Mouse (Mus musculus) kidney, postnatal 14 days (tissue): ENCODE measurements around the gene Dcaf15.

Experiments
- DNase-seq: peaks from one replicate; pipeline ENCODE4 v3.0.0; 2022; ENCODE audit warnings: mixed read lengths

Gene Dcaf15

DNA sequence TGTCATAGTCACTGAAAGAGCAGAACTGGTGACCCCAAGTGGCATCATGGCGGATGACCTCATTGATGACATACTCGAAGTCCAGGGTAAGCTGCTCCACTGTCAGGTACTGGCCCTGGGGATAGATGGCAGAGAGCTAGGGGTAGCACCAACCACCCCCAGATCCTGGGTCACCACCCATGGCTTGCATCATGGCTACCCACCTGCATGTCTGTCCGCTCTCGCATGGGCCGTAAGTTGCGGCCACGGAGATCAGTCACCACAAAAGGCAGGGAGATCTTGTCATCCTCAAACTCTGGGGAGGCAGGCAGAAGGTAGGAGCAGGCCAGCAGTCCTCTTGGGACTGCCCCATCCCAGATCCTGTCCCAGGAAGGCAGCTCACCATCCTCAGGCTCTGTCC, 6.2 kb downstream of the Dcaf15 start:
- DNase-seq = no peak

DNA sequence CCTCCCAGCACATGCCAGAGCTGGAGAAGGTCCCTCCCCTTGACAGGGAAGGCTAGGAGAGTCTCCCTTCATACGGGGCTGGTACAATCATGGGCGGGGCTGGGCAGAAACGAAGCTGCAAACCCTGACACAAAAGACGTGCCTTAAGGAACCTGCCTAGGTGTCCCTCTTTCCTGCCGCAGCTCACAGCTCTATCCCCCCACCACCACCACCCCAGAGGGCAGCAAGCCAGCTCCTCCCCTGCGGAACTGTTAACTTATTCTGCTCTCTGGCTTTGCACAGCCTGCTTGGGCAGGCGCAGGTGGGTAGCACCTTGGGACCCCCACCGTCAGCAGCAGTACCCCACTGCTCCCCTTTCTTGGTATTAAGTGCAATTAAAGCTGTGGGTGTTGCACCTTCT, 8.5 kb downstream of the Dcaf15 start:
- no peak for DNase-seq

DNA sequence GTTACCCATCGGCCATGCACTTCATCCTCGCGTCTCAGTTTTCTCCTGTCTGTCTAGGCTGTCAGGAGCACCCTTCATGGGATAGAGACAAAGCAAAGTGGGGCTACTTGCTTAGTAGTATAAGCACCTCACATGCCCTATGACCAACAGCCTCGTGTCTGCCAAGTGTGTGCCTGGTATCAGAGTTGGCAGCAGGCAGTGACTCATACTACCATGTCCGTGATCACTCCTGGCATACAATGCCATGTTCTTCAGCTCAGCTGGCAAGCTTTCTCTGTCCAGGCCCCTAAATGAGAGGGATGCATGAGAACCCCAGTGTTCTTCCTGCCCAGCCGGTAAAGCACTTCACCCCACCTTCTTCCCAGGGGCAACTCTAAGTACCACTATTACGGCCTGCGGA, 14.0 kb downstream of the Dcaf15 start:
- DNase-seq = no peak

DNA sequence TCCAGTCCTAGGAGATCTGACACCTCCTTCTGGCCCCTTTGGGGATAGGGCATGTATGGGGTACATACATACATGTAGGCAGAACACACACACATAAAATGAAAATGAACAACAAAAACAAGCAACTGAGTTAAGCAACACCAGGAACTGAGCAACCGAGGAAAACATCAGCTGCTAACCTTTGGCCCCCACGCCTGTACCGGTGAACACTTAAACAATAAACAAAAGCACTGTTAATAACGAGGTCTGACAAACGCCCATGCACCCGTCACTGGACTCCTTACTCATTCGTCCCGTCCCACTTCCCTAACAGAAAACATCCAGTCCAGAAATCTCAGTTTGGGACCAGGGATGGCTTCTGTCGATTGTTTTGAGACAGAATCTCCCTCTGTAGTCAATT, 15.3 kb downstream of the Dcaf15 start:
- DNase-seq = no peak

DNA sequence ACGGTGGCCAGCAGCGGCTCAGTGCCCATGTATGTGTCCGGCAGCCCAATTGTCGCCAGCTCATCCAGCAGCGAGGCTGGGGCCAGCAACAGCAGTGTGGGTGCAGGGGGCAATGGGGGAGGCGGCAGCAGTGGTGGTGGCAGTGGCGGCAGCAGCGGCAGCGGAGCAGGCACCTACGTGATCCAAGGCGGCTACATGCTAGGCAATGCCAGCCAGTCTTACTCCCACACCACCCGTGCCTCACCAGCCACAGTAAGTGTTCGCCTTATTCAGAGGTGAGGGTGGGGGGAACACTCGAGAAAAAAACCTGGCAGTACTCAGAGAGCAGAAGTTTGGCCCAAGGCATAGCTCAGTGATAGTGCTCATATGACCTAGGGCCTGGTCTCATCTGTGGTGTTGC, 16.7 kb downstream of the Dcaf15 start:
- DNase-seq = no peak

DNA sequence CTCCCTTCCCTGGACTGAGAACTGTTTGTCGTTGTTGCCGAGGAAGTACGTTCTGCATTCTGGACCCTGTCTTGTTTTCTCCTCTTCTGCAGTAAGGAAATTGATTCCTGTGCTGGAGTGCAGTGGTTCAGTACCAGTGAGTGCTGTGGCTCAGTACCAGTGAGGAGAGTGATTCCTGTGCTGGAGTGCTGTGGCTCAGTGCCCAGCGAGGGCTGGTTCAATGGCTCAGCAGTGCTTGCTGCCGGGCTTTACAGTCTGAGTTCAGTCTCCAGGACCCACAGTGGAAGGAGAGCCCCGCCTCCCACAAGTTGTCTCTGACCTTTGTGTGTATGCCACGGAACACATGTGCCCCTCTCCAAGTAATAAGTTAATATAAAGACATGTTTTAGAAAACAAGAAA, 17.4 kb downstream of the Dcaf15 start:
- DNase-seq = peak; percentile 44

DNA sequence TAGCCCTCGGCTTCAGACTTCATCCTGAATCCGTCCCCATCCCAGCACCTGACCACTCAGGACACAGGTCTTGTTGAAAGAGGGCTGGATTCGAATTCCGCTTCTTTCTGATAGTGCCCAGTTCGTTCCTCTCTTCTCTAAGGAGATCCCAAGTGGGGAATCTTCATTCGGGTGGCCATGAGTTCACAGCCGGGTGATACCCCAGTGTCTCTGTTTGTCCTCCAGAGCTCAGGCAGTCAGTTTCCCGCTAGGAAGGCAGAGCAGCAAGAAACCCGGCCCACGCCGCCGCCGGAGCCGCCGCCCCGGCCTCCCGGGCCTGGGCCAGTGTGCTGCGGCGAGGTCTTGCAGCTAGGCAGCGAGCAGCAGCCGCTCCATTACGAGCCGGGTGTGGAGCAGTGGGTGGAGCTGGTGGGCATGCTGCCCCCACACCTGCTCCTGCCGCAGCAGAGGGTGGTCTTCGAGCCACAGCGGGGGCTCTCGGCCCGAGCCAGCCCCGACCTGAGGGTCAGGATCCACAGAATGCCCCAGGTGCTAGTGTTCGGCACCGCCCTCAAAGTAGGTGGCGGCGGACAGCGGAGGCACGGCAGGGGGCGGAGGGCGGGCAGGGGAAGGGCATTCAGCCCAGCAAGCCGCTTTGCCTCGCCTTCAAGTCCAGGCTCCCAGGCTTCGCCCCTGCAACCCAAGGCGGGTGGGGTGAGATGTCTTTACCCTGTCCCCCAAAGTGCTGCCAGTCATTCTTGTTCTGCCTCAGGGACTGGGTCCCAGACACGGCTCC, 20.0 kb downstream of the Dcaf15 start:
- DNase-seq = peak; percentile 33

DNA sequence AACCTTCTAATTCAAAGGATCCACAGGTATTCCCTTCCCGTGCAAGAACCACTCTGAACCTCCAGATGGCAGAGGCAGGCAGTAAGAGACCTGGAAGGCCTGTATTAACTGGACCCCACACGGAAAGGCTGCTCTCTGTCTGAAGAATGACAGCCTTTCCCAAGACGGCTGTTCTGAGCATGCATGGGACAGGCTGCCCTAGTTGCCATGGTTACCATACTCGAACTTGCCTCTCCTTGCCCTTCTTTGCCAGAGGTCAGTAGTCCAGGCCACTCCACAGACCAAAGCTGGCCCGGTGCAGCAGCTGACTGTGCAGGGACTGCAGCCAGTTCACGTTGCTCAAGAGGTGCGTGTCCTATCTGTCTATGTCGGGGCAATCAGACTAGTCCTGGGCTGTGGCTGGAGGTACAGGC, 20.7 kb downstream of the Dcaf15 start:
- peak; percentile 82 for DNase-seq

DNA sequence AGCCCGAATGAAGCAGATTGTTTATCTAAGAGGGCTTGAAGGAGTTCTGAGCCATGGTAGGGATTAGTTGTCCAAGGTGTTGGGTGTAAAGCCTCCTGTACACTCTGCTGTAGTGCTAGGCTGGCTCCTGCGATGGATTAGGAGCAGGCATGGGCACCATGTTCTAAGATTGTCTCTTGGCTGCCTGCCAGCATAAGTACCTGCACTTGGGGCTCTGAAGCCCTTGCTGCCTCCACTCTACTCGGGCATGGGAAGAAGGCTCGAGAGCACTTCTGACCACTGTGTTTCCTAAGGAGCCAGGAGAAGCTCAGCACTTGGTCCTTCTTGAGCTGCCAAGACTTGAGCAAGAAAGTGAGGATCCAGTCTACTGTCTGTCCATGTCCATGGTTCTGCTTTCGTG, 25.4 kb downstream of the Dcaf15 start:
- DNase-seq = no peak

DNA sequence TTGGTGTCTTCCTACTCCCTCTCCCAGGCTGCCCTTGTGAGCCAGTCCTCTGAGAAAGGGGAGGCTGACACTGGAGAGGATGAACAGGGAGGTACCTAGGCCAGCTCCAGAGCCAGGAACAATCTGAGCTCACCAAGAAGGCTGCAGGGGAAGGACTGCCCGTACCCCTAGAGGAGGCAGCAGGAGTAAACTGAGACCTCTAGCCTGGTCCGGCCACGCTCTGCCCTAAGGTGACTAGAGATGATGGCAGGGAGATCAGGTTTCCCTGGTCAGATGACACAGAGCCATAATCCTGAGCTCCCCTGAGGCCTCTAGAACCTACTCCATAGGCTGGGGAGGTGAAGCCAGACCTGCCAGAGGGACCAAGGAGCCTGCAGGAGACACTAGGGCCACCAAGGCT, 27.7 kb downstream of the Dcaf15 start:
- no peak for DNase-seq

DNA sequence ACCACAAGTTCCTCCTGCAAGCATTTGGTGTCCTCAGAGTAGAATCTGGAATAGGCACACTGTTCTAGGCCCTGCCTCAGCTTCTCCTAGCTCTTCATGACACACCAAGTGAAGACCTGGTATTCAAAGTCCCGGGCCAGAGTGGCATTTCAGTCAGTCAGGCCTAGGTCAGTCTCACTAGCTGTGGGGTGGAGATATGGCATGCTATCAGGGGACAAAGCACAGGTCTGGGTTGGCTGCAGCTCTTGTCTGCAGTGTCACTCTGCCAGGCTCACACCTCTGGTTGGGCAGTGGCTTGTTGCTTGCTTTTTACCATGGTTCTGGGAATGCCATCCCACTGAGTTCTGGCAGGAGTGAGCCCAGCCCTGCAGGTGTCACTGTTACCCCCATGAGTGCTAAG, 28.2 kb downstream of the Dcaf15 start:
- no peak for DNase-seq

DNA sequence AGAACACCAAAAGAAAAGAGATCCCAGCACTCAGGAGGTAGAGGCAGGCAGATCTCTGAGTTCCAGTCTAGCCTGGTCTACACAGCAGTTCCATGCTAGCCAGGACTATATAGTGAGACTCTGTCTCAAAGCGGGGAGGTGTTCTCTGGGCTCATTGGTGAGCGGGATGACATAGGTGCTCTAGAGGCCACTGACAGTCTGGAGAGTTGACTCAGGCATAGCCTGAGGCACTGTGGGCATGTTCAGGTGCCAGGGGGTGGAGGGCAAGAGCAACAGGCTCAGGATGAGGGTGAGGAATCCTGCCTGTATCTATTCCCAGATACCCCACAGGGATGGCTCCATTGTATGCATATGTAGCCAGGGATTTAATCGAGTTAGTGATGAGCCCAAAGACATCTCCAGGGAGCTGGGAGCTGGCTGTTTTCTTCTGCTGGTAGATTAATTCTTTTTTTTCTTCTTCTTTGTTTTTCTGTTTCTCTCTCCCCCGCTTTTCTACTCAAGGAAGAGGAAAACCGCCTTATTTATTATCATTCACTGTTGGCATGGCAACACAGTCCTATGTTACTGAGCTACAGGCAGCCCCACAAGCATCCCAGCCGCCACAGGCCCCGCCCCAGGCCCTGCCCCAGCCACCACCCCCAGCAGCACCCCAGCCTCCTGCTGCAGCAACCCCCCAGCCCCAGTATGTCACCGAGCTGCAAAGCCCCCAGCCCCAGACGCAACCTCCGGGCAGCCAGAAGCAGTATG, 31.2 kb downstream of the Dcaf15 start:
- DNase-seq = no peak

DNA sequence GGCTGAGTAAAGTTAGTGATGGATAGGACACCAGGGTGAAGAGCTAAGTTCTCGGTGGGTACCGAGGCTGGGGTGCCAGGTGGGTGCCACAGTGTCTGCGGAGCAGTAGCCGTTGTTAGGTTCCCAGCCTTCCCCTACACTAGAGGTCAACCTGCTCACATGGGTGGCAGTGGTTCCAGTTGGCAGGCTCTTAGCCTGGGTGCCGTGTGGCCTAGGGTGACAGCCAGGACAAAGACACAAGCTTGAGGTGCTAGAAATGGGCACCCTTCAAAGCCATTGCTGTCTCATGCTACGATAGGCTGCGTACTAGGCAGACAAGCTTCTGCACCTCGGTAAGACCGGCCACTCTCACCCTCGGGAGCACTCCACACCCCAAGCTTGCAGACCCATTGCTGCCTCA, 32.2 kb downstream of the Dcaf15 start:
- DNase-seq = no peak

DNA sequence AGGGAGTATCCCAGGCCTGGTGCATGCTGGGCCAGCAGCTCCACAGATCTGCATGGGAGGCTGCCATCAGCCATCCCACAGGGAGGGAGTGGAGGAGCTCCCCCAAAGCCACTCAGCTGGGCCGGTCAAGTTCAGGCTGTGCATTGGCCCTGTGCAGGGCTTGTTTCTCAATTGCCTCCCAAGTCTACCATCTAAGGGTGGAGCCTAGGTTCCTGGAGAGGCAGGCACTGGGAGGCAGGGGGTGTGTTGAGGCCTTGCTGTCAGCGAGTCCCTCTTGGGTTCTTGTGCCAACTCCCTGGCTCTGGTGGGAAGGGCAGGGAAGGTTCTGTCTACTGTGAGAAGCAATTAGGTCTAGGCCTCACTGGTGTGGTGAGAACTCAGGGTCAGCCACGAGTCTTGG, 32.6 kb downstream of the Dcaf15 start:
- DNase-seq = no peak

DNA sequence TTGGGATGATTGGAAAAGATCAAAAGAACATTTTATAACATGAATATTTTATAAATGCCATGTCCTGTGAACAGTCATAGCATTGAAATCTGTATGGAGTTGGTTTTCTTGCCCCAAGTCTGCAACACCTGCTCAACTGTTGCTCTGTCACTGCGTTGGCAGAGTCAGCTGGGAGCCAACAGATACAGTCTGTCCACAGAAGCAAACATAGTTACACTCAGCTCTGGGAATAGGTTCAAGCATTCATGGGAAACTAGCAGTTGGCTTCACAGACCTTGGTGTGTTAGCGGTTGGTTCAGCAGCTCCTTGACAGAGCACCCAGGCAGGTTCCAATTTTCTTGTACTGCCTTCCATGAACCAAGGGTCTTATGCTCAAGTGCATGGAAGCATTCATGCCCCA, 33.9 kb downstream of the Dcaf15 start:
- DNase-seq = no peak

DNA sequence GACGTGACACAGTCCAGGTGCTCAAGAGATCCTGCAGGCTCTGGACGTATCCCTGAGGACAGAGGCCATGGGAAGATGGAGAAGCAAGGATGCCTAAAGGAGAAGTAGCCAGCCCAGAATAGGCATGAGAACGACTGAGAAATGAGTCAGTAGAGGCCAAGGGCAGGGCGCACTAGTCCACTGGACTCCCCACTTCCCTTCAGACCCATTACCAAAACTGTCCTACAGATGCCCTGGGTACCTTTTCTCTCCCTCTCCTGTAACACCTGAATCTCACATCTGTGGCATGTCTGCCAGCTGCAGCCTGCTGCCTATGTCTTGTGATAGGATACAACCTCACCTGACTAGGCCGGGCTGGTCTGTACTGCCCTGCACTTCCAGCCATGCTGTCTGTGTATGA, 34.3 kb downstream of the Dcaf15 start:
- DNase-seq = no peak

DNA sequence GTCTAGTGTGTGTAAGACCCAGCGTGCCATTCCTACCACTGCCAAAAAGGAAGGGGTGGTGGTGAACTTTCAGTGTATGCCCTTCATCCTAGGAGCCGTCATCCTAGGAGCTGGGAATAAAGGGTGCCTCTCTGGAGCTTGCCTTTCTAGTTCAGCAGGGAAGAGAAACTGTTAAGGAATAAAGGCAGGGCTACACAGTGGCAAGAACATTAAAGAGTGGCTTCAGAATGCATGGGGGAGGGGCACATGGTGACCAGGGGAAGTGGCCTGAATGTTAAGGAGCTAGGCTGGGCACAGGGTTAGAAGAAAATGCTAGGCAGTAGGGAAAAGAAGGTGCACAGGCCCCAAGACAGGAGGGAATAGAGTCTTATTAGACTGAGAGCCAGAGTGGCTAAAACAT, 34.8 kb downstream of the Dcaf15 start:
- no peak for DNase-seq

DNA sequence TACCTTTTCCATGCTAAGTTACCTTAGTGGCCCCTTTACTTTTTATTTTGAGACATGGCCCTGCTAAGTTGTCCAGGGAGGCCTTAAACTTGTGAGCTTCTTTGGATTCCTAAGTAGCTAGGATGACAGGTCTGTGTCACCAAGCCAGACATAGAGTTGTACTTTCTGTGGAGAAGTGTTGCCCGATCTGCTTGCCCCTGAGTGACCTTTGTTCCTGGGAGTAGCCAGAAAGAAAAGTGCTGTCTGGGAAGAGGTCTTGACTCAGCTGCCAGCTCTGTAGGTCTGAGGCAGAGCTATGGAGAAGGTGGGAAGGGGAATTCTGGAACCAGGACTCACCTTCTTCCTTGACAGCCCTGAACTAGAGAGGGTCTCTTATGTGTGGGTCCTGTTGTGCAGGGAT, 35.4 kb downstream of the Dcaf15 start:
- DNase-seq = peak; percentile 45

DNA sequence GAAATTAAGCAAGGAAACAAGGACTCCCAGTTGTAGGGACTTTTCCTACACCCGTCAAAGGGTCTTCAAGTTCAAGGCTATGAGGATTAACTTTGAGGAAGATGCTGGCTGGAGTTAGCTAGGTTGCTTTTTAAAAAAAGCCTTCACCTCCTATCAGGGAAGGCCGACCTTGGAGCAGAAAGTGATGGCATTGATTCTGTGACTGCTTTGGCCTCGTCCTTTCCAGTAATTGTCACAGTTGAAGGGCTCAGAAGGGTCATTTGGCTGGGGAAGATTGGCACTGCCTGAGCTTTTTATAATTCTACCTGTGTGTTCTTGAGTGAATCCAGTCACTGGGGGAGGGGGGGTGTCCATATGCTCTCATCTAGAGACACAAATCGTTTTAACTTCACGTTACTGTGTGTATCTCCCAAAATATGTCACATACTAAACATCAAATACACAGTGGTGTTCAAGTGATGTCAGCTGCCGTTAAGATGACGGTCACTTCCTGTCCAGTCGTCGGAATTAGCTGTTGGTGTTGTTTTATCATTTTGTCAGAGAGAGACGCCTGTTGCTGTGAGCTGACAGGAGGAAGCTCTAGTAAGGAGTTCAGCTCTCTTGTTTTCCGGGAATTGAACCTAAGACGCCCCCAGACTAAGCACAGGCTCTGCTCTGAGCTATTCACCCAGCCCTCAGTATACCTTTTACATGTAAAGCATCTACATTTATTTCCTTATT, 36.1 kb downstream of the Dcaf15 start:
- DNase-seq = no peak

DNA sequence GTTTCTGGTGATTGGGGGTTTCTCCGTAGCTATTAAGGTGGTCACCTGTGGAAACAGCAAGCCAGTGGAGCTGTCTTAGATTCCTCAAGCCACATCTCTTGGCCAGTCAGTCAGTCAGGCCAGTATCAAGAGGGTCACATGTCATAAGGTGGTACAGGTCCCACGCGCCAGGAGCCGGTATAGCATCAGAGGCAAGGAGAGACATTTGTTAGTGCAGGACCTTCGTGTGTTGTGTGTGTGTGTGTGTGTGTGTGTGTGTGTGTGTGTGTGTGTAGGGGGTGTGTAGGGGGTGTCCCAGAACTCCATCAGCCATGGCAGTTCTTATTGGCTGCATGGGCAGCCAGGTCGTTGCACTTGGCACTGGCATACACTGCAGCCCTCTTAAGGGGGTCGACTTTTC, 36.7 kb downstream of the Dcaf15 start:
- no peak for DNase-seq

DNA sequence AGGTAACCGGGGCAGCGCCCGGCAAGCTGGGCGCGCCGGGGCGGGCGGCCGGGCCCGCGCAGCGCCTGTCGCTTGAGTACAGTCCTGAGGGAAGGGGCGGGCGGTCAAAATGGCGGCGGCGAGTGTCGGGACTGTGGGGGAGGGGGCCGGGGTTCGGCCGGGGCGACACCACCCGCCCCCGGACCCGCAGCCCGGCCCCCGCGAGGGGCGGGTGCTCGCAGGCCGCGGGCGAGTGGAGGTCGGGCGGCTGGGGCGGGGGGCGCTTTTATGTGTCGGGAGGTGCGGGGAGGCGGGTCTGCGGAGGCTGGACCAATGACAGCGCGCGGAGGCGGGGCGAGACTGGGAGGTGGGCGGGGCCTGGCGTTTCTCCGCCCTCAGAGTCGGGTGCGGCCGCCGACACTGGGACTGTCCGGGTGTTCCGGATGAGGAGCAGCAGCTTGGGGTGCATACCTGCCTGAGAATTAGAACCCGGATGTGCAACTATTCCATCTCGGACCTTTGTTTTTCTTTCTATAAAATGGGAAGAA, 37.5 kb downstream of the Dcaf15 start:
- DNase-seq = peak; percentile 98

DNA sequence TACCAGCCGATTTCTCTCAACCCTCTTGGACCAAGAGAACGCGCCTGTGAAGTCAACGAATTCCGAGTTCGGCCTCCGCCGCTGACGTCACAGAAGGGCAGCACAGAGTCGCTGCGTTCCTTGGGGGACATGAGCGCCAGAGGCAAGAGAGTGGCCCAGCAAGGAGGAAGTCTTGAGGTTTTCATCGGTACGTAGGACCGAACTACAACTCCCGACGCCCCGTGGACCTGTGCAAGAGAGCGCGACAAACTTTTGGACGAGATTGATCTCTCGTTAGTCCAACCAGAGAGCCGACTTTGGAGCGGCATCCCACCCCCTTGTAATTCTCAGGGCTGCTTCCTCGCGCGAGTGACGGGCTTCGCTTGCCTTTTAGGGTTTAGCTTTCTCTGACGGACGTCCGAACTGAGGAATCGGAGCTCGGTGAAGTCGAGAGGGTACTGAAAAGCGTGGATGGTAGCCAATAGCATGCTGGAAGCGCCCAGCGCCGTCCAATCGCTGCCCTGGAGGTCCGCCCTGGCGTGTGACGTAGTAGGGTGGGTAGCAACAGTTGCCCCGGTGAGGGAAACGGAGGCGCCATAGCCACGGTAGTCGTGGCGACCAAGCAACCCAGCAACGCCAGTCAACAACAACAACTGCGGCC, 38.2 kb downstream of the Dcaf15 start, which contains the start of gene Rfx1:
TSS of gene Rfx1 (plus strand) at position 544 of the 640 bp plus-strand sequence.
- DNase-seq = peak; percentile 100

DNA sequence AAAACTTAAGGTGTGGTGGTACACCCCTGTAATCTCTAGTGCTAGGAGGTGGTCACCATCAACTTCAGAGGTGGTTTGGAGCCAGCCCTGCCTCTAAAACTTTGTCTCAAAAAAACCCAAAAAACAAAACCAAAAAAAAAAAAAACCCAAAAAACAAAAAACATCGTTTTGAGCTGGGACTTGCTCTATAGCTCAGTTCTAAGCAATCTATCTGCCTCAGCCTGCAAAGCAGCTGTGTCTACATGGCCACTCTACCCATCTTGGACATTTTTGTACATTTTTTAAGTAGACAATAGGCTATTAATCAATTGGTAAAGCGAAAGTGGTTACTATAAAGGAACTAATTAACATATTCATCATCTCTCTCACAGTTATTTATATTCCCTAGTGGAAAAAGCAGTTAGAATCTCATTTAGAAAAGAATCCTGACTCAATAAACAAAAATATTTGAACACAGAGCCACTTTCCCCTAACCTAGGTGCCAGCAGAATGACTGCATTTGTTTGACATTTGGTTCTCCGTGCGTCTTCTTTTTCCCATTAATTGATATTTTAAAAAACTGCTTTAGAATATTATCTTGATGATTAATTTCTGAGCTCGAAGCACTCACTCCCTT, 39.0 kb downstream of the Dcaf15 start:
- no peak for DNase-seq
